Mouse (Mus musculus) liver, embryonic 14.5 days (tissue): Measurements from ENCODE around the gene Srpk1. TPM values are rescaled to one million over a fixed set of nuclear protein-coding genes. Genes with fewer than 3 reads are reported as not detected.

Experiments used
- ATAC-seq: fragments of 200-750 bp; cut with Nextera tagmentation; 2 replicates; pipeline ENCODE4 v1.8.0; 2017; ENCODE audit warnings: moderate number of reproducible peaks, mild to moderate bottlenecking, moderate library complexity; ENCODE audit not compliant: insufficient read depth
- DNase-seq, 3 experiments: peaks; one replicate each; pipeline ENCODE4 v3.0.0-alpha.2; 2012 to 2013; ENCODE audit warnings: low read depth in 3 of 3, low spot score in 3 of 3
- H3K27ac ChIP-seq: fragments of 300-500 bp; sonication (generic); 2 replicates; pipeline ENCODE4 v1.5.1; 2014; ENCODE audit warnings: moderate library complexity, mild to moderate bottlenecking, control low read depth, inconsistent platforms
- H3K27me3 ChIP-seq: fragments of 300-500 bp; sonication (generic); 2 replicates; pipeline ENCODE4 v1.6.1; 2014; ENCODE audit warnings: mild to moderate bottlenecking, low read length, moderate library complexity; ENCODE audit not compliant: control insufficient read depth, insufficient read depth
- H3K36me3 ChIP-seq: fragments of 300-500 bp; sonication (generic); replicated peaks from 2 replicates; pipeline ENCODE4 v1.6.1; 2014; ENCODE audit warnings: low read depth; ENCODE audit not compliant: control insufficient read depth, insufficient read depth
- H3K4me1 ChIP-seq, 2 experiments: fragments of 200-500 bp in 1 of 2; fragments of 300-500 bp in 1 of 2; sonication (generic) in 1 of 2; replicated peaks; 2 replicates each; pipeline ENCODE4 v1.6.1; 2012 to 2014; ENCODE audit warnings: antibody characterized with exemption in 1 of 2, inconsistent platforms in 1 of 2, low read length in 1 of 2; ENCODE audit not compliant: control insufficient read depth in 2 of 2, insufficient read depth in 2 of 2
- H3K4me2 ChIP-seq: fragments of 300-500 bp; sonication (generic); 2 replicates; pipeline ENCODE4 v1.6.1; 2014; ENCODE audit warnings: low read depth, mild to moderate bottlenecking, control low read depth, moderate library complexity
- H3K4me3 ChIP-seq, 2 experiments: fragments of 200-500 bp in 1 of 2; fragments of 300-500 bp in 1 of 2; sonication (generic) in 1 of 2; 2 replicates each; pipeline ENCODE4 v1.5.1; 2012 to 2014; ENCODE audit warnings: low read depth in 2 of 2, low read length in 2 of 2, mild to moderate bottlenecking in 2 of 2, control low read depth in 1 of 2, inconsistent platforms in 1 of 2, moderate library complexity in 1 of 2; ENCODE audit not compliant: insufficient read depth in 1 of 2
- H3K9ac ChIP-seq: fragments of 300-500 bp; sonication (generic); replicated peaks from 2 replicates; pipeline ENCODE4 v1.6.1; 2014; ENCODE audit warnings: mild to moderate bottlenecking, control low read depth, moderate library complexity
- H3K9me3 ChIP-seq: fragments of 300-500 bp; sonication (generic); 2 replicates; pipeline ENCODE4 v1.6.1; 2016; ENCODE audit warnings: low read length, mixed read lengths; ENCODE audit not compliant: control insufficient read depth
- CTCF ChIP-seq: IDR thresholded peaks from 2 replicates; pipeline ENCODE4 v1.5.1; 2016; ENCODE audit warnings: antibody characterized with exemption, low read depth, control low read depth
- EP300 ChIP-seq: IDR thresholded peaks from 2 replicates; pipeline ENCODE4 v1.6.1; 2016; ENCODE audit warnings: antibody characterized with exemption, low read depth
- WGBS: fragments of 180-500 bp; shearing (Covaris S2); extraction: QIAGEN DNeasy Blood & Tissue Kit; methylation state at CpG from one replicate; pipeline ENCODE4 v1.1.7; 2014; ENCODE audit not compliant: insufficient replicate concordance; 5-methylcytosine and 5-hydroxymethylcytosine counted together
- polyA plus RNA-seq, 2 experiments: library from polyadenylated mRNA; depleted of rRNA in 1 of 2; stranded (reverse) in 1 of 2; unstranded in 1 of 2; fragments of >200 nt; fragmentation: Nextera tagmentation in 1 of 2; extraction: Ambion mirVana in 1 of 2; gene quantifications; 2 replicates each; pipeline versions ENCODE4 v1.2.1 to v1.2.3; 2012 to 2014

Srpk1 gene
- polyA plus RNA-seq, 2 experiments: 12.9 to 40.8 TPM

GRCm38 (mm10) chr17:28624841-28625240 lies 2.3 kb upstream of the Srpk1 start:
- no peaks in the 10 kb centered on the region for H3K27me3 ChIP-seq
- H3K4me1 ChIP-seq: peaks cover 0 to 18% of the 10 kb centered on the region in 2 experiments
- no peak overlapping the region for H3K27ac ChIP-seq
- H3K36me3 ChIP-seq: no peaks in the 10 kb centered on the region
- H3K4me2 ChIP-seq: no peak overlapping the region
- no peaks in the 10 kb centered on the region for H3K9me3 ChIP-seq
- 56% methylated on average over 2 of the region's 2 CpGs for WGBS
- ATAC-seq (no peak), DNase-seq (no peak)
- no peak overlapping the region for H3K9ac ChIP-seq
- TF ChIP-seq EP300 (no peak), CTCF (no peak)
- H3K4me3 ChIP-seq: no peak overlapping the region

- ATAC-seq: peak; percentile 69
- peak in 2 of 3 experiments; percentile 36 to 42 for DNase-seq
- Histone ChIP-seq H3K27me3 (no peaks in the 10 kb centered on the region), H3K9me3 (no peaks in the 10 kb centered on the region), H3K36me3 (no peaks in the 10 kb centered on the region; the same call in 1 of the 2 replicates), H3K4me2 (peak overlapping the region; percentile 92), H3K9ac (peak overlapping the region; percentile 87), H3K27ac (peak overlapping the region; percentile 52), H3K4me3 (peak overlapping the region; percentile 91 to 98), H3K4me1 (peaks cover 9 to 25% of the 10 kb centered on the region in 2 experiments)
- WGBS: under 1% methylated on average over 78 of the region's 78 CpGs
- TF ChIP-seq CTCF (peak; percentile 12; the same call in 1 of the 2 replicates), EP300 (no peak)
Observed at GRCm38 (mm10) chr17:28621381-28622299, 869 bp downstream of the Srpk1 start.

DNA sequence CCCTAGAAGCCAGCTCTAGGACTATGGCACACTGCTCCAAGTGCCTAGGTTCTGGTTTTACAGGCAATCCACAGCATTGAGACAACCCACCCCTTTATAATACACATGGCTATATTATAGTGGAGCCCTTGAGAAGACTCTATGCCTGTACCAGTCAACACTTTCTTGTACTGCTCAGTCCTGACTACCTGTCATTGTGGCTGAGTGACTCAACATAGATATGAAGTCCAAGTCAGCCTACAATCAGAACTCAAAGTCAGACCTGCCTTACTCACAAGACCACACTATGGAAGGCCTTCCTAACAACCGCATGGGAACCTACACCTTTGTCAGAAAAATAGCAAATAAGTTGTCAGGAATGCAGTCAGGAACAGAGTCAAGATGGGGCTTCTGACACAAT lies 3.7 kb downstream of the Srpk1 start:
- no peaks in the 10 kb centered on the region for H3K27me3 ChIP-seq
- no peak overlapping the region for H3K4me3 ChIP-seq
- H3K4me1 ChIP-seq: peaks cover 9 to 27% of the 10 kb centered on the region in 2 experiments
- no peak overlapping the region for H3K9ac ChIP-seq
- WGBS: 70% methylated on average over 1 of the region's 1 CpGs
- DNase-seq: no peak
- TF ChIP-seq EP300 (no peak), CTCF (no peak)
- peak overlapping the region; percentile 21 for H3K4me2 ChIP-seq
- no peak overlapping the region for H3K27ac ChIP-seq
- ATAC-seq: no peak
- H3K9me3 ChIP-seq: no peaks in the 10 kb centered on the region
- no peaks in the 10 kb centered on the region; the same call in 1 of the 2 replicates for H3K36me3 ChIP-seq

DNA sequence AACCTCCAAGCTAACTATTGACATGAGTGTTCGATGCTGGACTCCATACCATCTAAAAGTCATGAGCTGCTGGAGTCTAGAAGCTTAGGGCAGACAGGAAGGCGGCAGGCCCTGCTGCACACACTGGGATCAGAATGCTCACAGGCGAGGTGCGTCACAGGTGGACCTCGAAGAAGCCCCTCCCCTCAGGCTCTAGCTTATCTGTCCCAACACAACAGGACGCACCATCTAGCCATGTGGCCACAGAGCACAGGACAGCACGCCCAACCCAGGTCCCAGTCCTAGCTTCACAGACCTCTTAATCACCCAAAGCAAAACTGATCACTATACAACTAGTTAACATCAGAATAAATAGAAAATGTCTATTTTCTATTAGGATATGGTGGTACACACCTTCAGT lies 4.4 kb downstream of the Srpk1 start:
- no peak overlapping the region for H3K9ac ChIP-seq
- H3K9me3 ChIP-seq: no peaks in the 10 kb centered on the region
- ATAC-seq (peak; percentile 40; the same call in 1 of the 2 replicates), DNase-seq (peak in 2 of 3 experiments; percentile 26 to 42)
- H3K4me3 ChIP-seq: no peak overlapping the region
- 16% methylated on average over 7 of the region's 7 CpGs for WGBS
- H3K36me3 ChIP-seq: no peaks in the 10 kb centered on the region; the same call in 1 of the 2 replicates
- no peak overlapping the region for H3K27ac ChIP-seq
- no peaks in the 10 kb centered on the region for H3K27me3 ChIP-seq
- peak overlapping the region; percentile 21 for H3K4me2 ChIP-seq
- TF ChIP-seq CTCF (no peak), EP300 (no peak)
- peaks cover 9 to 29% of the 10 kb centered on the region in 2 experiments for H3K4me1 ChIP-seq

- no peak overlapping the region for H3K27ac ChIP-seq
- no peak for TF ChIP-seq EP300
- TF ChIP-seq CTCF: no peak
Observed at GRCm38 (mm10) chr17:28617636-28618035, 4.9 kb downstream of the Srpk1 start.

More at GRCm38 (mm10) chr17:28617636-28618035, 4.9 kb downstream of the Srpk1 start:
- 64% methylated on average over 10 of the region's 10 CpGs for WGBS
- H3K4me1 ChIP-seq: peaks cover 9 to 27% of the 10 kb centered on the region in 2 experiments
- no peaks in the 10 kb centered on the region for H3K9me3 ChIP-seq
- DNase-seq: no peak
- no peaks in the 10 kb centered on the region for H3K27me3 ChIP-seq
- H3K9ac ChIP-seq: no peak overlapping the region
- H3K36me3 ChIP-seq: no peaks in the 10 kb centered on the region; the same call in 1 of the 2 replicates
- no peak overlapping the region for H3K4me3 ChIP-seq
- ATAC-seq: no peak
- peak overlapping the region; percentile 21; the same call in 1 of the 2 replicates for H3K4me2 ChIP-seq
